Comparison of ENCODE assay signal across 12 mouse cellular contexts in genomic region chr4:135572276-135572675, GRCm38 (mm10). TPM values are rescaled to one million over a fixed set of nuclear protein-coding genes. Genes with fewer than 3 reads are reported as not detected.
A peak's percentile ranks its signal among the peaks of the same experiment; 100 is the strongest.
DNase-seq lines count a peak whose midpoint lies in the region; ATAC-seq and TF ChIP-seq lines count a peak whose summit lies in the region.
"Had no signal": no experiment of that assay in that cellular context is flagged by ENCODE, and none has a peak within 500 bp of the region (broad histone marks: within the 10 kb centered on the region; RNA-seq: fewer than 3 reads in every experiment).

No protein-coding gene starts in this region.

- H3K4me2 ChIP-seq in kidney, embryonic 15.5 days = 0 out of 2 replicates have a peak overlapping the region, but pooled peaks have one; percentile 5
- no peak overlapping the region; the same call in 1 of the 2 replicates for H3K4me2 ChIP-seq in kidney, embryonic 14.5 days (replicated peaks; ENCODE audit: low read depth, low read length)
- H3K4me2 ChIP-seq in embryonic facial prominence, embryonic 11.5 days (ENCODE audit: low read depth, low read length) = no peak overlapping the region
- peak overlapping the region; percentile 78 for H3K4me2 ChIP-seq in myocyte (ENCODE audit: low read depth)
- H3K4me2 ChIP-seq: liver, embryonic 15.5 days had no signal

- peaks cover 55% of the 10 kb centered on the region for H3K4me1 ChIP-seq in kidney, embryonic 15.5 days
- H3K4me1 ChIP-seq in kidney, embryonic 14.5 days (ENCODE audit: control insufficient read depth, insufficient read depth, low read length) = peaks cover 19% of the 10 kb centered on the region
- peaks cover 96% of the 10 kb centered on the region for H3K4me1 ChIP-seq in E14TG2a.4 (replicated peaks; ENCODE audit: low read depth, low read length)
- H3K4me1 ChIP-seq in embryonic facial prominence, embryonic 11.5 days (ENCODE audit: control insufficient read depth, insufficient read depth, low read length) = peaks cover 10% of the 10 kb centered on the region

- no peaks in the 10 kb centered on the region for H3K36me3 ChIP-seq in kidney, embryonic 15.5 days
- H3K36me3 ChIP-seq in kidney, embryonic 14.5 days (ENCODE audit: control insufficient read depth, insufficient read depth, low read length) = no peaks in the 10 kb centered on the region
- H3K36me3 ChIP-seq in E14TG2a.4 (ENCODE audit: insufficient read depth, low read length) (peaks cover 6% of the 10 kb centered on the region), myocyte (ENCODE audit: control insufficient read depth, insufficient read depth) (no peaks in the 10 kb centered on the region)
- H3K36me3 ChIP-seq in embryonic facial prominence, embryonic 11.5 days (replicated peaks; ENCODE audit: control insufficient read depth, insufficient read depth, low read depth, low read length) = no peaks in the 10 kb centered on the region
- H3K36me3 ChIP-seq: liver, embryonic 15.5 days had no signal

- no peak overlapping the region for H3K9ac ChIP-seq in kidney, embryonic 15.5 days
- H3K9ac ChIP-seq in kidney, embryonic 14.5 days (ENCODE audit: low read depth, low read length) = no peak overlapping the region
- 0 out of 2 replicates have a peak overlapping the region, but pooled peaks have one; percentile 18 for H3K9ac ChIP-seq in embryonic facial prominence, embryonic 11.5 days (replicated peaks; ENCODE audit: low read length)
- H3K9ac ChIP-seq: liver, embryonic 15.5 days had no signal

- H3K79me2 ChIP-seq in myocyte (ENCODE audit: control insufficient read depth, insufficient read depth) = no peaks in the 10 kb centered on the region

- peaks cover 88% of the 10 kb centered on the region for H3K27me3 ChIP-seq in kidney, embryonic 15.5 days
- H3K27me3 ChIP-seq in kidney, embryonic 14.5 days (ENCODE audit: control insufficient read depth, insufficient read depth, low read length) = peaks cover 61% of the 10 kb centered on the region
- peaks cover 20% of the 10 kb centered on the region for H3K27me3 ChIP-seq in E14TG2a.4 (ENCODE audit: insufficient read depth, low read length)
- H3K27me3 ChIP-seq in embryonic facial prominence, embryonic 11.5 days (ENCODE audit: control insufficient read depth, insufficient read depth, low read length) = peaks cover 39% of the 10 kb centered on the region
- H3K27me3 ChIP-seq in myocyte (ENCODE audit: control insufficient read depth, insufficient read depth, insufficient read length) = no peaks in the 10 kb centered on the region

- ATAC-seq in kidney, embryonic 15.5 days (replicated peaks; ENCODE audit: low FRiP score) = no peak
- no peak for ATAC-seq in kidney, embryonic 14.5 days (ENCODE audit: low FRiP score, low TSS enrichment)
- ATAC-seq in embryonic facial prominence, embryonic 11.5 days (replicated peaks; ENCODE audit: insufficient number of reproducible peaks, low FRiP score, low TSS enrichment, low read depth) = no peak
- ATAC-seq in megakaryocyte-erythroid progenitor cell, adult 5-6 weeks (replicated peaks; ENCODE audit: low FRiP score, low TSS enrichment, poor library complexity, severe bottlenecking) = no peak
- no peak for ATAC-seq in erythroid progenitor cell, adult 5-6 weeks (replicated peaks; ENCODE audit: low FRiP score, poor library complexity, severe bottlenecking)

- H3K9me3 ChIP-seq in kidney, embryonic 15.5 days (replicated peaks) = no peaks in the 10 kb centered on the region
- no peaks in the 10 kb centered on the region for H3K9me3 ChIP-seq in kidney, embryonic 14.5 days (ENCODE audit: control insufficient read depth, low read length)
- no peaks in the 10 kb centered on the region for H3K9me3 ChIP-seq in E14TG2a.4 (ENCODE audit: low read length)
- H3K9me3 ChIP-seq in embryonic facial prominence, embryonic 11.5 days (replicated peaks; ENCODE audit: control insufficient read depth, low read length) = no peaks in the 10 kb centered on the region
- H3K9me3 ChIP-seq: liver, embryonic 15.5 days had no signal

- TF ChIP-seq CTCF in E14TG2a.4 (conservative IDR thresholded peaks at IDR 0.05; ENCODE audit: low read length) = no peak

- no peak overlapping the region for H3K4me3 ChIP-seq in kidney, embryonic 15.5 days (replicated peaks)
- H3K4me3 ChIP-seq in kidney, embryonic 14.5 days (ENCODE audit: low read length) = no peak overlapping the region
- H3K4me3 ChIP-seq in E14TG2a.4 (replicated peaks; ENCODE audit: low read length) = peak overlapping the region; percentile 81
- no peak overlapping the region for H3K4me3 ChIP-seq in embryonic facial prominence, embryonic 11.5 days (ENCODE audit: low read depth, low read length)
- H3K4me3 ChIP-seq in myocyte = no peak overlapping the region
- H3K4me3 ChIP-seq: erythroblast, embryonic 14.5 days; liver, embryonic 15.5 days had no signal

- no peak overlapping the region for H3ac ChIP-seq in myocyte (ENCODE audit: control insufficient read depth, insufficient read length)

- TF ChIP-seq POLR2A in myocyte (IDR thresholded peaks at IDR 0.05; ENCODE audit: insufficient read length, low read depth) = no peak

- 19% methylated on average over 8 of the region's 8 CpGs for WGBS in kidney, embryonic 15.5 days
- WGBS in kidney, embryonic 14.5 days = 22% methylated on average over 8 of the region's 8 CpGs
- 24% methylated on average over 8 of the region's 8 CpGs for WGBS in embryonic facial prominence, embryonic 11.5 days

- no peak overlapping the region for H3K27ac ChIP-seq in kidney, embryonic 15.5 days
- no peak overlapping the region for H3K27ac ChIP-seq in kidney, embryonic 14.5 days (ENCODE audit: low read depth, low read length)
- H3K27ac ChIP-seq in embryonic facial prominence, embryonic 11.5 days (replicated peaks; ENCODE audit: low read depth, low read length) = no peak overlapping the region
- H3K27ac ChIP-seq: liver, embryonic 15.5 days had no signal

- DNase-seq in embryonic facial prominence, embryonic 11.5 days (ENCODE audit: low spot score) = no peak
- DNase-seq: adrenal gland, postnatal 10 days; kidney, adult 18-20 months; thymus, adult 2 months had no signal

TF ChIP-seq in myocyte, 11 proteins besides CTCF, POLR2A, EP300 and RAD21:
- TF ChIP-seq MYOG (IDR thresholded peaks at IDR 0.05; ENCODE audit: control insufficient read depth in 1 of 3, insufficient read depth in 1 of 3, insufficient read length in 2 of 3, low read depth in 2 of 3) (no peak), MAX (IDR thresholded peaks at IDR 0.05; ENCODE audit: low read depth) (no peak), MYOD1 (IDR thresholded peaks at IDR 0.05; ENCODE audit: control insufficient read depth in 1 of 3, insufficient read length in 2 of 3, low read depth in 2 of 3) (no peak), E2F4 (IDR thresholded peaks at IDR 0.05; ENCODE audit: insufficient read depth) (no peak), TCF3 (IDR thresholded peaks at IDR 0.05; ENCODE audit: insufficient read length, low read depth) (no peak), TCF12 (IDR thresholded peaks at IDR 0.05; ENCODE audit: insufficient read depth, poor library complexity, severe bottlenecking) (no peak), REST (IDR thresholded peaks at IDR 0.05; ENCODE audit: insufficient read depth, insufficient read length) (no peak), POLR2AphosphoS2 (IDR thresholded peaks at IDR 0.05; ENCODE audit: insufficient read length, low read depth) (no peak), USF1 (IDR thresholded peaks at IDR 0.05; ENCODE audit: low read depth) (no peak), SRF (IDR thresholded peaks at IDR 0.05; ENCODE audit: control insufficient read depth, insufficient read length, low read depth) (no peak), CEBPB (IDR thresholded peaks at IDR 0.05; ENCODE audit: insufficient read depth, poor library complexity, severe bottlenecking) (no peak)

RNA-seq across cellular contexts. Expression of gene Grhl3, which starts 1.2 kb away (rescaled TPM):
- 2.0 and 3.4 TPM in 2 replicates for polyA plus RNA-seq in kidney, embryonic 15.5 days (2015; fragmentation: Nextera tagmentation; extraction: Ambion mirVana)
- polyA plus RNA-seq in kidney, embryonic 14.5 days (2014; fragmentation: Nextera tagmentation; extraction: Ambion mirVana) = 1.4 and 2.3 TPM in 2 replicates
- polyA plus RNA-seq in embryonic facial prominence, embryonic 11.5 days (2014; fragmentation: Nextera tagmentation; extraction: Ambion mirVana) = 10.1 and 13.0 TPM in 2 replicates
- 0.95 TPM for polyA plus RNA-seq in myocyte (2012; fragmentation: generic; extraction: Trizol)
- total RNA-seq in megakaryocyte-erythroid progenitor cell, adult 5-6 weeks (2014; fragmentation: Nextera tagmentation) = not detected in 2 replicates
- not detected in 2 replicates for total RNA-seq in megakaryocyte-erythroid progenitor cell, adult 5-6 weeks (2017)
- not detected in 2 replicates for total RNA-seq in erythroid progenitor cell, adult 5-6 weeks (2015; ENCODE audit: low replicate concordance)
- not detected in 2 replicates for total RNA-seq in erythroid progenitor cell, adult 5-6 weeks (2017; ENCODE audit: low replicate concordance)
- polyA plus RNA-seq: erythroblast, embryonic 14.5 days had no signal

Comparison
In these comparisons a context has a peak if more than half of its experiments do, and no peak if none do; other contexts are left out.
1. H3K4me2 ChIP-seq: peak in kidney, embryonic 15.5 days (single experiment) and myocyte (single experiment); none in kidney, embryonic 14.5 days (single experiment) and embryonic facial prominence, embryonic 11.5 days (single experiment).